Mouse (Mus musculus): ENCODE measurements around the gene Rfx4.

Rfx4 gene

GRCm38 (mm10) chr10:84815676-84816436 is 60.0 kb downstream of the Rfx4 start:
- DNase-seq (ENCODE audit: low spot score) = peak; percentile 18

DNA sequence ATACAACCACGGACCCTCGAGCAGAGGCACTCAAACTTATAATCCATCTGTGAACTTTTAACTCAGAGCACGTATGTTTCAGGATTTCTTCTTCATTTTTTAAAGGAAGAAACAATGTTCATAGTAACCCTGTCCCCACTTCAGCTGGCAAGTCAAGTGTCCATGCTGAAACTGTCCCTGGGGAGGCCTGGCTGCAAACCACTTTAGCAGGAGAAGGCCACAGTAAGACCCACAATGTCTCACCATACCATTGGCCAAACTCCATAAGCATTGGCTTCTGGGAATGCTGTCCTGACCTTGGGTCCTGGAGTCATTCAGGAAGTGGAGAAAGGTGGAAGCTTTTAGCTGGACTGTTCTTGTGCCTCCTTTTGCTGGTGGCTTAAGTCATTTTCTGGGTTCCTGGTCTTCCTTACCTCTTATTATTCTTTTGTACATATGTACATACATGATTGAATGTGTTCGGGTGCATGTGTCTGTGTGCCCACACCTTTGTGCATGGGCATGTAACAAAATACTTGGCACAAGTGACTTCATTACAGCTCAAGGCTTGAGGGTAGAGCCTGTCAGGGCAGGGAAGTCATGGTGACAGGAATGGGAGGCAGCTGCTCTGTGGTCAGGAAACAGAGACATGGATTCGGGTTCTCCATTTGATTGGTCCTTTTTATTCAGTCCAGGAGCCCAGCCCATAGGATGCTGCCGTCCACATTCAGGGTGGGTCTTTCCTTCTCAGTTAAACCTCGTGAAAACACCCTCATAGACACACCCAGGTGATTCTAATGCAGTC is 61.4 kb downstream of the Rfx4 start:
- DNase-seq (ENCODE audit: low spot score) = no peak

GRCm38 (mm10) chr10:84819669-84820068 is 63.8 kb downstream of the Rfx4 start:
- DNase-seq (ENCODE audit: low spot score) = no peak

GRCm38 (mm10) chr10:84820230-84820629 is 64.4 kb downstream of the Rfx4 start:
- DNase-seq (ENCODE audit: low spot score) = no peak

DNA sequence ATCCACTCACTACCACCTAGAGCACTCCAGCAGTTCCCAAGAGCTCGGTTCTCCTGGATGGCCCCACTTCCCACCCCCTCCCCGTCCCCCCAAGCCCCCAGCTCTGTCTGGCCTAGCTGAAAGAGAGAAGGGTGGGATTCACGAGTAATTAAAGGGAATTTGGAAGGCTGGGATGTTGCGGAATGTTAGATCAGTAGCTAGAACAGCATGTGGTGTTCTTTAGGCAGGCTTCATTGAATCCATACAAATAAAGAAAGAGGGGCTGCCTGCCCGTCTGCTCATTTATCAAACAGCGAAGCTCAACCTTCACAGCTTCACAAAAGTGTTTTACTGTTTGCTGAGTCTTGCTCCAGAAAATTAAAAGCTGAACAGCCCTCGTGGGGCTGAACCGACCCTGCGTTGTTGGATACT is 66.9 kb downstream of the Rfx4 start:
- no peak for DNase-seq (ENCODE audit: low spot score)

DNA sequence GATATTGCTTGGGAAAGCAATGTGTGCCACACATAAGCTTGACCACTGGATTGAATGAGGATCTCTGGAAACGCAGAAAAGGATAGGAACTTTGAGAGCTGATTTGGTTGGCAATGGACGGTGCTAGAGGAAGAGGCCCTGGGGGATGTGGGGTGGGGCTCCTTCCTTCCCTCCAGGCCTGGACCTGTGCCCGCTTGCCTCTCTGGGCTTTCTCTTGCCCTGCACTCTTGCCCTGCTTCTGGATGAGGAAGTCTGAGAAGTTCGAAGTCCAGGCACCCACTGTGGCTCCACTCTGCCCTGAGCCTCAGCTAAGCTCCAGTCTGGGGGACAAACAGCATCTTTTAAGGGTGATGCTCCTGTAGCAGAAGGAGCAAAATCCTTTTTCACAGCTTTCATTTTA is 67.8 kb downstream of the Rfx4 start:
- DNase-seq (ENCODE audit: low spot score) = no peak

DNA sequence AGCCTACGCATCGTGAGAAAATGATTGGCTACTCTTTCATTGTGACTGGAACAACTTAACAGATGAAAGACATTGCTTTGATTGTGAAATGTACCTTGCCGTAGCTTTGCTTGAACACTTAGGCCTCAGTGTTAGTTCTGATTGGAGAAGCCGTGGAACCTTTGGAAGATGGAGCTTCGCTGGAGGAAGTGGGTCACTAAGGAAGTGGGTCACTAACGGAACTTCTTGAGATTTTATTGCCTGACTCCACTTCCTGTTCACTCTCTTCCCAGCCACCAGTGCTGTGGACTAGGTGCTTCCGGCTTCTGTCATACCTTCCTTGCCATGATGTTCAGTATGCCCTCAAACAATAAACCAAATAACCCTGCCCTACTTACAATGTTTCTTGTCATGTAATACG is 73.1 kb downstream of the Rfx4 start:
- DNase-seq (ENCODE audit: low spot score) = peak; percentile 13

DNA sequence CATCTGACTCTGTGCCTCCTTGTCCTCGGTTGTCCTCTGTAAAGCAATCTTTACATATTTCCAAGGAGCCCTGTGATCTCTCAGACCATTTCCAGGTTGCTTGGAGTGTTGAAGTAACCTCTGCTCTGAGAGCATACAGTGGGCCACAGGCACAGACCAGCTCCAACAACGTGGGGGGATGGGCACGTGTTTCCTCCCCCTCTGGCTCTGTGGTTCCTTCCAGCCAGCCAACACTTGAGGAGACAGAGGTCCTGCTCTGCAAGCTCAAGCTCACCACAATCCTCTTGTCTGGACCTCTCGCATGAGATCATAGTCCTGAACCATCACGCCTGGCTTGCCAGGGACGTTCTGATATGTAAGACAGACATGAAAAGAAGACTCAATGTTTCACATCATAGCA is 79.7 kb downstream of the Rfx4 start:
- DNase-seq (ENCODE audit: low spot score) = no peak

GRCm38 (mm10) chr10:84836104-84836503 is 80.2 kb downstream of the Rfx4 start:
- peak; percentile 34 for DNase-seq (ENCODE audit: low spot score)

DNA sequence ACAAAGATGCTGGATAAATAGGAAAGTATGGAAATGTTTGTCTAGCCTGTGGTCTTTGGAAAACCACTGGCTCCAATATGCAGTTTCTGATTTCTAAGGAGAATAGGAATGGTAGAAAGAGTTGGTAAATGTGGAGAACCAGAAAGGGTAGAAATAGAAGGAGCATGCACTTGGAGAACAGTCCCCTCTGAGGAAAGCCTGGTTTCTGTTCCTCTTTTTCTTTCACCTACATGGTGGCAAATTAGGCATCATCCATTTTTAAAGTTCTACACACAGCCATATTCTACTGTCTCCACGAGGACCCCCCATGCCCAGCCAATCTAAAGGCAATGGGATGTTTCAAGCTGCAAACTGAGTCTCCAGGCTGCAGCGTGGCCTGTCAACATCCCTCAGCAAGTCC is 81.5 kb downstream of the Rfx4 start:
- DNase-seq (ENCODE audit: low spot score) = no peak

DNA sequence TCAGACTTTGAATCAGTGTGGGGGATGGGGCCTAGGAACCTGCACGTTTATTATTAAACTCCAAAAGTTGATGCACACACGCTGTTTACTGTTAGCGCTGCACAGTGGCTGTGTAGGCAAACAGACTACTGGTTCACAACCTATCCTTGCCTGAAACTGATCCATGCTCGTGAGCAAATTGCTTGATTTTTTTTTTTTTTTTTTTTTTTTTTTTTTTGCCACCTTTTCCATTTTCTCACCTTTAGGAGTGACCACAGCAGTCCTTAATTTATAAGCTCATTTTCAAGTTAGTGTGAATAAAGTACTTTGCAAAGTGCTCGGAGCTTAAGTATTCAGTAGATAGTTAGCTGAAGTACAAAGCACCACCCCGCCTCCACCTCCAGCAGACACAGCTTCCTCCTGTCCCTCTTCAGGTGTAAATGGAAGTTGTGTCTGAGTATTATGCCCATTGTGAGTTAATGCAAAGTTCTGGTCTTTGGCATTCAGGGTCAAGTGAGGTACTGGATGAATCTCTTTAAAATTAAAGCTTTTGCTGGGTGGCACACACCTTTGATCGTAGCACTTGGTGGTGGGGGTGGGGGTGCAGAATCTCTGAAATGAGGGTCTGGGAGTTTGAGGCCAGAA is 83.1 kb downstream of the Rfx4 start:
- DNase-seq (ENCODE audit: low spot score) = no peak

- no peak for DNase-seq (ENCODE audit: low spot score)
These were observed 90.8 kb downstream of the Rfx4 start for GRCm38 (mm10) chr10:84846638-84847037.

GRCm38 (mm10) chr10:84851981-84852979 is 96.4 kb downstream of the Rfx4 start:
- no peak for DNase-seq (ENCODE audit: low spot score)

GRCm38 (mm10) chr10:84854059-84854458 is 98.2 kb downstream of the Rfx4 start:
- DNase-seq (ENCODE audit: low spot score) = no peak

DNA sequence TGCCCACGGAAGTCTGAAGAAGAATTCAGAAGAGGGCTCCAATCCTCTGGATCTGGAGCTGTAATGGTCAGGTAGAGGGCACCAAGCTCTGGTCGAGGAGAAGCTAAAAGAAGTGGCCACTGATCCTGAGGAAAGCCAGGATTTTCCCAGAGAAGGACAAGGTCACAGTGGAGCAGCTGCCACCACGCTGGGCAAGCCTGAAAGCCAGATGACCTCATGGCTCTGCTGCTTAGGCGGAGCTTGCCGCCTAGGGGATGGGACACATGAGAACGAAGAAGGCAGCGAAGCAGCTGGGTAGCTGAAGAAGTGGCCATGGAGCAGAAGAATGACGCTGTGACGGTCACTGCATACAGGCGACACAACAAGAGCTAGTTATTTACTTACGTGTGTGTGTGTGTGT is 99.6 kb downstream of the Rfx4 start:
- DNase-seq (ENCODE audit: low spot score) = no peak

GRCm38 (mm10) chr10:84858371-84858770 is 102.5 kb downstream of the Rfx4 start:
- no peak for DNase-seq (ENCODE audit: low spot score)

- DNase-seq (ENCODE audit: low spot score) = no peak
These were observed 103.1 kb downstream of the Rfx4 start for GRCm38 (mm10) chr10:84858806-84859496.

DNA sequence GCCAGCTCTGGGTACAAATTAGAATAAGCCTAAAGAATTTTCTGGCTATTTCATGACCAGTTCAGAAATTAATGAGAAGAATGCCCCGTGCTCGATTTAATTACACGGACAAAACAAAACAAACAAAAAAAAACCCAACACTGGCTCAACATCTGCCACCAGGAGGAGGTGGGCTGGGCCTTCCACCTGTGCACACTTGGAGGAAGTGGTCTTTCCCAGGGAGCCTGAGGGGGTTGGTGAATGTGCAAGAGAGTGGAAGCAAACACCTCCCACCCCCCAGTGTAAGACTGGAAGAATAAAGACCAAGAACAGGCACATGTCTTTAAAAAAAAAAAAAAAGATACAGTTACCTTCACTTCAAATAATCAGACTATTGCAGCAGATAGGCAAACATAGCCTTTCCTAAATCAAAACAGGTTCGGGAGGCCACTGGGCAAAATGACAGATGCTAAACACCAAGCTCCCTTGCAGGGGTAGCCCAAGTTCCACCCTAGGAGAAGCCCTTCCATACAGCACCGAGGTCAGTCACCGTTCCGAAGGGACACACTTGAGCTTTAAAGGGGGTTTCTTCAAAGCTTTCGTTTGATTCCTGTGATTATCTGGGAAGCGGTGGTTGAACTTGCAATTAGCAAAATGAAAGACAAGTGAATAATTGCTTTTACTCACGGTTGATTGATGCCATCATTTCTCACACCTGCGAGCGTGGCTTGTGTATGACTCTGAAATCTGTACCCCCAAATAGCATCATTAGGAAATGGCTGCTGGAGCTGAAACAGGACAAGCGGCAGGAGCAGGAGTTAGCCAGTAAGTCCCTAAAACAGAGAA is 103.9 kb downstream of the Rfx4 start:
- no peak for DNase-seq (ENCODE audit: low spot score)

GRCm38 (mm10) chr10:84863488-84863887 is 107.6 kb downstream of the Rfx4 start:
- DNase-seq (ENCODE audit: low spot score) = no peak

DNA sequence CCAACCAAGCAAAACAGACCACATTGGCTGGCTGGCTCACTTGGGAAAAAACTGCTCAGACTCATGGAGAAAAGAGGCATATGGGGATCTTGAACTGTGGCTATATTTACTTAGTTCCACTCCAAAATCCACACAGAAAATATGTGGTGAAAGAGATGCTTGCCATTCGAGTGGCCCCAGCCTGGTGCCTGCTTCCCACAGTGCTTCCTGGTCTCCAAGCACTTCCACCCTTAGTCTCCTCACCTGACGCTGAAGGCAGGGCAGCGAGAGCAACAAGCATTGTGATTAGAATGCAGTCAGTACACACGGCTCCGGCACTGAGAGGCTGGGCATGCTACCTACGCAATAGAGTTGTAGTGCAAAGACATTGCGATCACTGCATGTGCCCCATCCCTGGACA is 111.7 kb downstream of the Rfx4 start:
- DNase-seq (ENCODE audit: low spot score) = no peak

All from T-cell, adult 2 months (primary cell).